15 mouse cellular contexts compared by ENCODE assay signal in genomic region chr6:120486051-120486510, GRCm38 (mm10). TPM values are rescaled to one million over a fixed set of nuclear protein-coding genes. Genes with fewer than 3 reads are reported as not detected.
A peak's percentile ranks its signal among the peaks of the same experiment; 100 is the strongest.
DNase-seq lines count a peak whose midpoint lies in the region; ATAC-seq and TF ChIP-seq lines count a peak whose summit lies in the region.
"Had no signal": no experiment of that assay in that cellular context is flagged by ENCODE, and none has a peak within 500 bp of the region (broad histone marks: within the 10 kb centered on the region; RNA-seq: fewer than 3 reads in every experiment).

No protein-coding gene starts in this region.

- no peak for ATAC-seq in intestine, postnatal 0 days
- ATAC-seq in intestine, embryonic 16.5 days: no peak
- peak; percentile 56 for ATAC-seq in CD4-positive, CD25-positive, alpha-beta regulatory T cell, adult 4 months
- peak; percentile 47 for ATAC-seq in granulocyte monocyte progenitor cell, adult 5-6 weeks (replicated peaks; ENCODE audit: poor library complexity, severe bottlenecking)
- ATAC-seq: forebrain, embryonic 13.5 days had no signal

- 49% methylated on average over 8 of the region's 8 CpGs for WGBS in intestine, postnatal 0 days
- 53% methylated on average over 8 of the region's 8 CpGs for WGBS in intestine, embryonic 16.5 days

- no peaks in the 10 kb centered on the region for H3K4me1 ChIP-seq in intestine, postnatal 0 days (replicated peaks; ENCODE audit: control insufficient read depth, insufficient read depth, low read length)
- H3K4me1 ChIP-seq in intestine, embryonic 16.5 days (ENCODE audit: control insufficient read depth, insufficient read depth, low read length): no peaks in the 10 kb centered on the region
- H3K4me1 ChIP-seq: embryonic facial prominence, embryonic 10.5 days had no signal

- DNase-seq in splenic B cell, adult 2 months (ENCODE audit: low read depth, low spot score): peak; percentile 30
- no peak for DNase-seq in right cerebral cortex, postnatal 10 days (ENCODE audit: low spot score in 2 of 2)
- DNase-seq in urinary bladder, postnatal 10 days (ENCODE audit: low spot score): no peak
- DNase-seq in layer of hippocampus, postnatal 10 days (ENCODE audit: low spot score in 2 of 2): no peak
- DNase-seq: layer of hippocampus, adult 9-11 months had no signal

- no peak overlapping the region for H3K27ac ChIP-seq in intestine, postnatal 0 days (ENCODE audit: low read depth, low read length)
- H3K27ac ChIP-seq in intestine, embryonic 16.5 days (ENCODE audit: low read length): no peak overlapping the region
- H3K27ac ChIP-seq: embryonic facial prominence, embryonic 10.5 days; forebrain, embryonic 13.5 days; hindbrain, embryonic 15.5 days; limb, embryonic 13.5 days had no signal

- H3K9me3 ChIP-seq in intestine, postnatal 0 days (ENCODE audit: control insufficient read depth): no peaks in the 10 kb centered on the region
- H3K9me3 ChIP-seq in intestine, embryonic 16.5 days (ENCODE audit: control insufficient read depth, low read length): no peaks in the 10 kb centered on the region
- H3K9me3 ChIP-seq: embryonic facial prominence, embryonic 10.5 days; forebrain, embryonic 13.5 days; heart, embryonic 12.5 days; hindbrain, embryonic 15.5 days; limb, embryonic 13.5 days had no signal

- TF ChIP-seq CTCF in intestine, postnatal 0 days (IDR thresholded peaks at IDR 0.05; ENCODE audit: low read depth): peak; percentile 17; the same call in 1 of the 2 replicates

- H3K4me2 ChIP-seq in intestine, postnatal 0 days (replicated peaks; ENCODE audit: low read depth): no peak overlapping the region
- H3K4me2 ChIP-seq in intestine, embryonic 16.5 days (ENCODE audit: low read depth, low read length): no peak overlapping the region
- H3K4me2 ChIP-seq: forebrain, embryonic 13.5 days; heart, embryonic 12.5 days; hindbrain, embryonic 15.5 days; limb, embryonic 13.5 days; midbrain, embryonic 11.5 days had no signal

- H3K36me3 ChIP-seq in intestine, postnatal 0 days (ENCODE audit: control insufficient read depth, insufficient read depth): peaks cover 8% of the 10 kb centered on the region; the same call in 1 of the 2 replicates
- H3K36me3 ChIP-seq in intestine, embryonic 16.5 days (ENCODE audit: control insufficient read depth, insufficient read depth, low read length): no peaks in the 10 kb centered on the region
- H3K36me3 ChIP-seq in splenic B cell, adult 2 months (ENCODE audit: control insufficient read depth, insufficient read depth, low read length, poor library complexity, severe bottlenecking): peaks cover 11% of the 10 kb centered on the region
- H3K36me3 ChIP-seq: hindbrain, embryonic 15.5 days had no signal

- peaks cover under 1% of the 10 kb centered on the region; the same call in 1 of the 2 replicates for H3K27me3 ChIP-seq in intestine, postnatal 0 days (replicated peaks; ENCODE audit: control insufficient read depth, insufficient read depth, low read length)
- 0 out of 2 replicates have a peak, but pooled peaks cover 3% of the 10 kb centered on the region for H3K27me3 ChIP-seq in intestine, embryonic 16.5 days (replicated peaks; ENCODE audit: control insufficient read depth, insufficient read depth, low read length)
- H3K27me3 ChIP-seq in splenic B cell, adult 2 months (ENCODE audit: control insufficient read depth, insufficient read depth, low read length, poor library complexity, severe bottlenecking): no peaks in the 10 kb centered on the region
- H3K27me3 ChIP-seq: forebrain, embryonic 13.5 days; hindbrain, embryonic 15.5 days had no signal

- H3K4me3 ChIP-seq in intestine, postnatal 0 days (ENCODE audit: low read depth, low read length): no peak overlapping the region
- no peak overlapping the region for H3K4me3 ChIP-seq in intestine, embryonic 16.5 days (ENCODE audit: low read length)
- H3K4me3 ChIP-seq: embryonic facial prominence, embryonic 10.5 days; forebrain, embryonic 13.5 days; heart, embryonic 12.5 days; hindbrain, embryonic 15.5 days; limb, embryonic 13.5 days had no signal

- H3K9ac ChIP-seq in intestine, postnatal 0 days (ENCODE audit: low read depth, low read length): no peak overlapping the region
- H3K9ac ChIP-seq in intestine, embryonic 16.5 days (ENCODE audit: low read depth, low read length): no peak overlapping the region
- H3K9ac ChIP-seq: forebrain, embryonic 13.5 days; heart, embryonic 12.5 days; hindbrain, embryonic 15.5 days; limb, embryonic 13.5 days had no signal

RNA-seq across cellular contexts. Expression of gene Tmem121b, which starts 7.5 kb away (rescaled TPM):
- 0.03 and 0.05 TPM in 2 replicates for polyA plus RNA-seq in intestine, postnatal 0 days (2015; fragmentation: Nextera tagmentation; extraction: Ambion mirVana)
- polyA plus RNA-seq in intestine, embryonic 16.5 days (2015; fragmentation: Nextera tagmentation; extraction: Ambion mirVana): 0.06 TPM in 2 replicates
- under 1 TPM; 0.61 to 0.63 TPM for polyA plus RNA-seq in CD4-positive, CD25-positive, alpha-beta regulatory T cell, adult 4 months (2017; shearing (Covaris generic))
- not detected in 2 replicates for total RNA-seq in granulocyte monocyte progenitor cell, adult 5-6 weeks (2014; fragmentation: Nextera tagmentation)
- not detected in 2 replicates for total RNA-seq in granulocyte monocyte progenitor cell, adult 5-6 weeks (2017)
- total RNA-seq in layer of hippocampus, postnatal 10 days (2021): 10 to 100 TPM; 38.2 to 42.5 TPM

RNA-seq across cellular contexts. Expression of gene Il17ra, which starts 23.0 kb away (rescaled TPM):
- polyA plus RNA-seq in intestine, postnatal 0 days (2015; fragmentation: Nextera tagmentation; extraction: Ambion mirVana): 4.1 and 4.8 TPM in 2 replicates
- 6.8 and 6.9 TPM in 2 replicates for polyA plus RNA-seq in intestine, embryonic 16.5 days (2015; fragmentation: Nextera tagmentation; extraction: Ambion mirVana)
- 10 to 100 TPM; 18.8 to 20.3 TPM for polyA plus RNA-seq in CD4-positive, CD25-positive, alpha-beta regulatory T cell, adult 4 months (2017; shearing (Covaris generic))
- total RNA-seq in granulocyte monocyte progenitor cell, adult 5-6 weeks (2014; fragmentation: Nextera tagmentation): 17.1 and 29.8 TPM in 2 replicates
- total RNA-seq in granulocyte monocyte progenitor cell, adult 5-6 weeks (2017): 17.0 and 27.7 TPM in 2 replicates
- 1 to 10 TPM; 4.0 to 4.1 TPM for total RNA-seq in layer of hippocampus, postnatal 10 days (2021)

RNA-seq across cellular contexts. Expression of gene Hdhd5, which starts 45.0 kb away (rescaled TPM):
- polyA plus RNA-seq in intestine, postnatal 0 days (2015; fragmentation: Nextera tagmentation; extraction: Ambion mirVana): 5.9 and 6.1 TPM in 2 replicates
- 14.0 and 15.8 TPM in 2 replicates for polyA plus RNA-seq in intestine, embryonic 16.5 days (2015; fragmentation: Nextera tagmentation; extraction: Ambion mirVana)
- 10 to 100 TPM; 43.4 to 59.7 TPM for polyA plus RNA-seq in CD4-positive, CD25-positive, alpha-beta regulatory T cell, adult 4 months (2017; shearing (Covaris generic))
- 7.4 and 9.6 TPM in 2 replicates for total RNA-seq in granulocyte monocyte progenitor cell, adult 5-6 weeks (2014; fragmentation: Nextera tagmentation)
- 3.6 and 4.7 TPM in 2 replicates for total RNA-seq in granulocyte monocyte progenitor cell, adult 5-6 weeks (2017)
- 10 to 100 TPM; 34.3 to 37.2 TPM for total RNA-seq in layer of hippocampus, postnatal 10 days (2021)

Comparison
In these comparisons a context has a peak if more than half of its experiments do, and no peak if none do; other contexts are left out.
1. ATAC-seq: peak in CD4-positive, CD25-positive, alpha-beta regulatory T cell, adult 4 months (single experiment) and granulocyte monocyte progenitor cell, adult 5-6 weeks (single experiment); none in intestine, postnatal 0 days (single experiment) and intestine, embryonic 16.5 days (single experiment).